Mouse (Mus musculus): ENCODE measurements at regions not wholly inside any gene's neighbourhood (a gene's known extent, or its start where the extent isn't known, plus 50 kb on each side); places are given as distances from the start of the nearest gene placed in this dataset.
"Not testable (repeated sequence)": the region's sequence is repeated elsewhere in the genome, so short reads cannot be mapped to it uniquely, and the experiment has no call there.

- Histone ChIP-seq H3K4me3 (no peak overlapping the region), H3K27me3 (ENCODE audit: insufficient read depth, poor library complexity, severe bottlenecking) (no peaks in the 10 kb centered on the region), H3K9me3 (no peaks in the 10 kb centered on the region), H3K36me3 (no peaks in the 10 kb centered on the region), H3K27ac (no peak overlapping the region), H3K4me1 (no peaks in the 10 kb centered on the region)
- no peak for DNase-seq (ENCODE audit: low spot score)
- WGBS, result 78% methylated on average over 3 of the region's 3 CpGs
Measured at GRCm38 (mm10) chr10:46741098-46741497, 1163.5 kb downstream of the Hace1 start.

DNA sequence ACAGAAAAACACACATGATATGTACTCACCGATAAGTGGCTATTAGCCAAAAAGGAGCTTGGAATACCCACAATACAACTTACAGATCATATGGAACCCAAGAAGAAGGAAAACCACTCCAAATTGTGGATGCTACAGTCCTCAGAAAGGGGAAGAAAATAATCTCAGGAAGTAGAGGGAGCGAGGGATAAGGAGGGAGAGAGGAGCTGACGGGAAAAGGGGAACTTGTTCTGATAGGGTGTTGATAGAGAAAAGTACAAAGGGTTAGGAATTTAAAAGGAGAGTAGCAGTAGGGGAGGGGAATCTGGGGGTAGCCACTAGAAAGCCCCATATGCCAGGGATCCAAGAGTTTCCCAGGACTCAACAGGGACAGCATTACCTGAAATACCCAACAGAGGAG, 1164.5 kb downstream of the Hace1 start:
- H3K9me3 ChIP-seq, result no peaks in the 10 kb centered on the region
- H3K4me3 ChIP-seq, result no peak overlapping the region
- H3K36me3 ChIP-seq, result no peaks in the 10 kb centered on the region
- WGBS, result 66% methylated on average over 3 of the region's 3 CpGs
- H3K27ac ChIP-seq, result no peak overlapping the region
- DNase-seq (ENCODE audit: low spot score), result no peak
- H3K27me3 ChIP-seq (ENCODE audit: insufficient read depth, poor library complexity, severe bottlenecking), result no peaks in the 10 kb centered on the region
- no peaks in the 10 kb centered on the region for H3K4me1 ChIP-seq

GRCm38 (mm10) chr10:46760923-46761322, 1183.3 kb downstream of the Hace1 start:
- H3K27ac ChIP-seq, result no peak overlapping the region

GRCm38 (mm10) chr10:46778729-46779128, 1201.1 kb downstream of the Hace1 start:
- Histone ChIP-seq H3K27me3 (ENCODE audit: insufficient read depth, poor library complexity, severe bottlenecking) (no peaks in the 10 kb centered on the region), H3K4me1 (no peaks in the 10 kb centered on the region), H3K9me3 (no peaks in the 10 kb centered on the region), H3K27ac (no peak overlapping the region), H3K36me3 (no peaks in the 10 kb centered on the region), H3K4me3 (no peak overlapping the region)
- no peak for DNase-seq (ENCODE audit: low spot score)
- 67% methylated on average over 2 of the region's 2 CpGs for WGBS

More at GRCm38 (mm10) chr10:46760923-46761322, 1183.3 kb downstream of the Hace1 start:
- Histone ChIP-seq H3K4me3 (no peak overlapping the region), H3K9me3 (no peaks in the 10 kb centered on the region), H3K27me3 (ENCODE audit: insufficient read depth, poor library complexity, severe bottlenecking) (no peaks in the 10 kb centered on the region), H3K4me1 (no peaks in the 10 kb centered on the region), H3K36me3 (no peaks in the 10 kb centered on the region)
- 84% methylated on average over 1 of the region's 1 CpGs for whole genome bisulfite sequencing
- no peak for DNase-seq (ENCODE audit: low spot score)

GRCm38 (mm10) chr10:46785723-46786122, 1208.1 kb downstream of the Hace1 start:
- 17% methylated on average over 7 of the region's 7 CpGs for WGBS
- H3K27ac ChIP-seq; H3K4me3 ChIP-seq; H3K4me1 ChIP-seq; H3K9me3 ChIP-seq; H3K36me3 ChIP-seq; H3K27me3 ChIP-seq (ENCODE audit: insufficient read depth, poor library complexity, severe bottlenecking): not testable (repeated sequence)
- DNase-seq (ENCODE audit: low spot score), result peak; percentile 79

GRCm38 (mm10) chr10:46814271-46814670, 1236.6 kb downstream of the Hace1 start:
- Histone ChIP-seq H3K27ac (no peak overlapping the region), H3K4me3 (no peak overlapping the region), H3K4me1 (no peaks in the 10 kb centered on the region), H3K9me3 (no peaks in the 10 kb centered on the region), H3K27me3 (ENCODE audit: insufficient read depth, poor library complexity, severe bottlenecking) (no peaks in the 10 kb centered on the region), H3K36me3 (no peaks in the 10 kb centered on the region)
- no peak for DNase-seq (ENCODE audit: low spot score)
- 60% methylated on average over 1 of the region's 1 CpGs for WGBS

- Histone ChIP-seq H3K36me3 (no peaks in the 10 kb centered on the region), H3K27ac (no peak overlapping the region), H3K27me3 (ENCODE audit: insufficient read depth, poor library complexity, severe bottlenecking) (no peaks in the 10 kb centered on the region), H3K4me3 (no peak overlapping the region), H3K4me1 (no peaks in the 10 kb centered on the region), H3K9me3 (no peaks in the 10 kb centered on the region)
- 81% methylated on average over 2 of the region's 2 CpGs for WGBS
- no peak for DNase-seq (ENCODE audit: low spot score)
Measured at GRCm38 (mm10) chr10:46819133-46819532, 1241.5 kb downstream of the Hace1 start.

- 94% methylated on average over 1 of the region's 1 CpGs for WGBS
- H3K36me3 ChIP-seq, result no peaks in the 10 kb centered on the region
- no peaks in the 10 kb centered on the region for H3K9me3 ChIP-seq
- H3K4me1 ChIP-seq, result no peaks in the 10 kb centered on the region
- no peak for DNase-seq (ENCODE audit: low spot score)
- H3K27me3 ChIP-seq (ENCODE audit: insufficient read depth, poor library complexity, severe bottlenecking), result no peaks in the 10 kb centered on the region
- no peak overlapping the region for H3K27ac ChIP-seq
- H3K4me3 ChIP-seq, result no peak overlapping the region
Measured at GRCm38 (mm10) chr10:46819965-46820364, 1242.3 kb downstream of the Hace1 start.

GRCm38 (mm10) chr10:46823837-46824236, 1246.2 kb downstream of the Hace1 start:
- Histone ChIP-seq H3K4me3 (no peak overlapping the region), H3K4me1 (no peaks in the 10 kb centered on the region), H3K9me3 (no peaks in the 10 kb centered on the region), H3K36me3 (no peaks in the 10 kb centered on the region), H3K27ac (no peak overlapping the region), H3K27me3 (ENCODE audit: insufficient read depth, poor library complexity, severe bottlenecking) (no peaks in the 10 kb centered on the region)
- WGBS, result 75% methylated on average over 1 of the region's 1 CpGs
- DNase-seq (ENCODE audit: low spot score), result no peak

- WGBS, result 62% methylated on average over 3 of the region's 3 CpGs
- Histone ChIP-seq H3K9me3 (no peaks in the 10 kb centered on the region), H3K27ac (no peak overlapping the region), H3K27me3 (ENCODE audit: insufficient read depth, poor library complexity, severe bottlenecking) (no peaks in the 10 kb centered on the region), H3K4me3 (no peak overlapping the region), H3K4me1 (no peaks in the 10 kb centered on the region), H3K36me3 (no peaks in the 10 kb centered on the region)
- no peak for DNase-seq (ENCODE audit: low spot score)
Measured at GRCm38 (mm10) chr10:46826012-46826411, 1248.4 kb downstream of the Hace1 start.

DNA sequence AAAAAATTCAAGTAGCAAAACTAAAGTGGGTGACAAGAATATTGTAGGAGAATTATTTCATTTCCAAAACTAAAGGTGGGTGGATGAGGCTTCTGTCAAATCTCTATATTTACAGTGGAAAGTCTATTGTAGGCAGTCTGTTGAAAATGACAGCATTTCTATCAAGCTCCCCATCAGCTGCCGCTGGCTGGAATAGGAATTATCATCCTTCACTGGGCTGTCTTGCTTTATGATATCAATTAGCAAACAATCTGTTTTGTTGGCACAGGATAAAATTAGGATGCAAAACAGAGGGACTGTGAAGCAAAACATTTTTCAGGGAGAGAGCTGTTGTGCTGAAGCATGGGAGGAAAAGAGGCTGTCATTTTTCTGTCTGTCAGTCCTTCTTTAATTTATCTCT, 1249.0 kb downstream of the Hace1 start:
- Histone ChIP-seq H3K27me3 (ENCODE audit: insufficient read depth, poor library complexity, severe bottlenecking) (no peaks in the 10 kb centered on the region), H3K27ac (no peak overlapping the region), H3K4me1 (no peaks in the 10 kb centered on the region), H3K9me3 (no peaks in the 10 kb centered on the region), H3K4me3 (no peak overlapping the region), H3K36me3 (no peaks in the 10 kb centered on the region)
- no peak for DNase-seq (ENCODE audit: low spot score)
- 69% methylated on average over 1 of the region's 1 CpGs for WGBS

GRCm38 (mm10) chr10:46827109-46827812, 1249.6 kb downstream of the Hace1 start:
- Histone ChIP-seq H3K4me1 (no peaks in the 10 kb centered on the region), H3K27me3 (ENCODE audit: insufficient read depth, poor library complexity, severe bottlenecking) (no peaks in the 10 kb centered on the region), H3K27ac (no peak overlapping the region), H3K9me3 (no peaks in the 10 kb centered on the region), H3K4me3 (no peak overlapping the region), H3K36me3 (no peaks in the 10 kb centered on the region)
- 71% methylated on average over 1 of the region's 1 CpGs for WGBS
- no peak for DNase-seq (ENCODE audit: low spot score)

GRCm38 (mm10) chr10:46828164-46828563, 1250.5 kb downstream of the Hace1 start:
- Histone ChIP-seq H3K4me3 (no peak overlapping the region), H3K36me3 (no peaks in the 10 kb centered on the region), H3K27ac (no peak overlapping the region), H3K27me3 (ENCODE audit: insufficient read depth, poor library complexity, severe bottlenecking) (no peaks in the 10 kb centered on the region), H3K4me1 (no peaks in the 10 kb centered on the region), H3K9me3 (no peaks in the 10 kb centered on the region)
- no peak for DNase-seq (ENCODE audit: low spot score)
- WGBS, result 64% methylated on average over 2 of the region's 2 CpGs

All from heart, embryonic 10.5 days (tissue).